Mouse (Mus musculus): ENCODE results near the gene Aspdh.
A peak's percentile ranks its signal among the peaks of the same experiment; 100 is the strongest.

DNA sequence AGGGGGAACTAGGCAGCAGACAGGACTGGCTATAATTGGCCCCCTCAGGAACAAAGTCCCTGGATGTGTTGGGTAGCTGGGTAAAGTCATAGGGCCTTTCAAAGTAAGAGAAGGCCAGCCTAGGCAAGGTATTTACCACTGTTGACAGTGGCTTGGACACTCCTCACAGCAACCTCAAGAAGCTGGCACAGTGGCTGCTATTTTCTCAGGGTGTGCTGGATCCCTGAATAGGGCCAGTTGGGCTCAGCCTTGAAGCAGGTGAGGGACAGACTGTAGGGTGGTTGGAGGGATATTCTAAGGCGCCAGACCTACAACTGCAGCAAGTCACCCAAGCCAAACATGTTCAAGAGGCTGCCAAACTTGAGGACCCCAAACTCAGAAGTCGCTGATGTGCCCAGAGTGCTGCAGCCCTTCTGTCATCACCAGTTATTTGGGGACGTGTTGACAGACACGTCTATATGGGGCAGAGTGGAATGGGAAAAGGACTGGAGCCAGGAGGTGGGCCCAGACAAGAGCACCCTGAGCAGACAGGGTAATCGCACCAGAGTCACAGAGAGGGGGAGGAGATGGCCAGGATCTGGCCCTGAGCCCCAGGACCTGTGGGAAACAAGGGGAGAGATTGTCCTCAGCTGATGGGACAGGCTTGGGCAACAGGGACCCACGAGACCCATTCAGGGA lies 6.8 kb downstream of the Aspdh start:
- TF ChIP-seq MAX (IDR thresholded peaks at IDR 0.05; ENCODE audit: low read depth), result no peak
- no peak for TF ChIP-seq POLR2A (IDR thresholded peaks at IDR 0.05; ENCODE audit: insufficient read length, low read depth)
- TF ChIP-seq TCF12 (IDR thresholded peaks at IDR 0.05; ENCODE audit: insufficient read depth, poor library complexity, severe bottlenecking), result no peak
- no peak for TF ChIP-seq E2F4 (IDR thresholded peaks at IDR 0.05; ENCODE audit: insufficient read depth)
- peak in 1 of 3 experiments; percentile 51 for TF ChIP-seq MYOG (IDR thresholded peaks at IDR 0.05; ENCODE audit: control insufficient read depth in 1 of 3, insufficient read depth in 1 of 3, insufficient read length in 2 of 3, low read depth in 2 of 3)
- no peak for TF ChIP-seq CEBPB (IDR thresholded peaks at IDR 0.05; ENCODE audit: insufficient read depth, poor library complexity, severe bottlenecking)
- peak; percentile 82 for TF ChIP-seq POLR2AphosphoS2 (IDR thresholded peaks at IDR 0.05; ENCODE audit: insufficient read length, low read depth)
- no peak for TF ChIP-seq SRF (IDR thresholded peaks at IDR 0.05; ENCODE audit: control insufficient read depth, insufficient read length, low read depth)
- no peak for TF ChIP-seq TCF3 (IDR thresholded peaks at IDR 0.05; ENCODE audit: insufficient read length, low read depth)
- TF ChIP-seq USF1 (IDR thresholded peaks at IDR 0.05; ENCODE audit: low read depth), result no peak
- TF ChIP-seq MYOD1 (IDR thresholded peaks at IDR 0.05; ENCODE audit: control insufficient read depth in 1 of 3, insufficient read length in 2 of 3, low read depth in 2 of 3), result peak in 1 of 3 experiments; percentile 68
- TF ChIP-seq REST (IDR thresholded peaks at IDR 0.05; ENCODE audit: insufficient read depth, insufficient read length), result no peak

All from myocyte (in vitro differentiated cells).